Mouse (Mus musculus) intestine, embryonic 14.5 days (tissue): ENCODE measurements around the gene Camk2g. TPM values are rescaled to one million over a fixed set of nuclear protein-coding genes. Genes with fewer than 3 reads are reported as not detected.

Experiments used
- ATAC-seq: fragments of 200-750 bp; cut with Nextera tagmentation; replicated peaks from 2 replicates; pipeline ENCODE4 v1.8.0; 2017; ENCODE audit warnings: low read depth, moderate number of reproducible peaks, moderate TSS enrichment, moderate library complexity; ENCODE audit not compliant: low FRiP score, low TSS enrichment
- DNase-seq: peaks from one replicate; pipeline ENCODE4 v3.0.0-alpha.2; 2018; ENCODE audit warnings: low spot score
- H3K27ac ChIP-seq: fragments of 300-500 bp; sonication (generic); 2 replicates; pipeline ENCODE4 v1.5.1; 2014; ENCODE audit warnings: low read depth, mild to moderate bottlenecking, control low read depth
- H3K27me3 ChIP-seq: fragments of 300-500 bp; sonication (generic); replicated peaks from 2 replicates; pipeline ENCODE4 v1.6.1; 2014; ENCODE audit warnings: low read length, control low read depth; ENCODE audit not compliant: control insufficient read depth, insufficient read depth
- H3K36me3 ChIP-seq: fragments of 300-500 bp; sonication (generic); 2 replicates; pipeline ENCODE4 v1.6.1; 2014; ENCODE audit warnings: low read length, control low read depth; ENCODE audit not compliant: control insufficient read depth, insufficient read depth
- H3K4me1 ChIP-seq: fragments of 300-500 bp; sonication (generic); replicated peaks from 2 replicates; pipeline ENCODE4 v1.6.1; 2014; ENCODE audit warnings: low read length, control low read depth, mixed read lengths; ENCODE audit not compliant: control insufficient read depth, insufficient read depth
- H3K4me2 ChIP-seq: fragments of 300-500 bp; sonication (generic); 2 replicates; pipeline ENCODE4 v1.6.1; 2014; ENCODE audit warnings: low read length
- H3K4me3 ChIP-seq: fragments of 300-500 bp; sonication (generic); 2 replicates; pipeline ENCODE4 v1.5.1; 2014; ENCODE audit warnings: low read depth, low read length, control low read depth, mixed read lengths
- H3K9ac ChIP-seq: fragments of 300-500 bp; sonication (generic); 2 replicates; pipeline ENCODE4 v1.6.1; 2014; ENCODE audit warnings: mild to moderate bottlenecking, low read length
- H3K9me3 ChIP-seq: fragments of 300-500 bp; sonication (generic); 2 replicates; pipeline ENCODE4 v1.6.1; 2016; ENCODE audit warnings: low read length, control low read depth; ENCODE audit not compliant: control insufficient read depth
- WGBS: fragments of 180-500 bp; shearing (Covaris S2); extraction: QIAGEN DNeasy Blood & Tissue Kit; methylation state at CpG from one replicate; pipeline ENCODE4 v1.1.7; 2014; 5-methylcytosine and 5-hydroxymethylcytosine counted together
- polyA plus RNA-seq: library from polyadenylated mRNA; unstranded; fragments of >200 nt; fragmentation: Nextera tagmentation; extraction: Ambion mirVana; gene quantifications from 2 replicates; pipeline ENCODE4 v1.2.1, GENCODE M21; 2014

Gene Camk2g
- polyA plus RNA-seq, 1 experiment from 2014 or later = 47.6 TPM

- peaks cover 55% of the 10 kb centered on the region for H3K36me3 ChIP-seq
- ATAC-seq = no peak
- H3K27ac ChIP-seq = peak overlapping the region; percentile 94
- H3K9me3 ChIP-seq = no peaks in the 10 kb centered on the region
- no peak for DNase-seq
- H3K9ac ChIP-seq = no peak overlapping the region; the same call in 1 of the 2 replicates
- H3K4me1 ChIP-seq = peaks cover 20% of the 10 kb centered on the region
- peak overlapping the region; percentile 73; the same call in 1 of the 2 replicates for H3K4me3 ChIP-seq
- 64% methylated on average over 2 of the region's 2 CpGs for WGBS
- no peaks in the 10 kb centered on the region for H3K27me3 ChIP-seq
- peak overlapping the region; percentile 86 for H3K4me2 ChIP-seq
Observed at GRCm38 (mm10) chr14:20735052-20735451, 58.8 kb downstream of the Camk2g start.

- DNase-seq (peak; percentile 95), ATAC-seq (peak; percentile 98)
- peak within 1 kb of the TSS; percentile 73 for H3K4me3 ChIP-seq
- peaks cover 55% of the 10 kb centered on the region for H3K36me3 ChIP-seq
- peak within 1 kb of the TSS; percentile 94 for H3K27ac ChIP-seq
- H3K27me3 ChIP-seq = no peaks in the 10 kb centered on the region
- peak within 1 kb of the TSS; percentile 86 for H3K4me2 ChIP-seq
- H3K9ac ChIP-seq = peak within 1 kb of the TSS; percentile 90
- under 1% methylated on average over 76 of the region's 81 CpGs for WGBS
- H3K4me1 ChIP-seq = peaks cover 20% of the 10 kb centered on the region
- no peaks in the 10 kb centered on the region for H3K9me3 ChIP-seq
Observed at GRCm38 (mm10) chr14:20733952-20734774, 59.7 kb downstream of the Camk2g start, which contains the start of gene Ndst2. Gene Ndst2 (minus strand): TSS chr14:20734562.

- Histone ChIP-seq H3K27ac (peak overlapping the region; percentile 94; the same call in 1 of the 2 replicates), H3K4me3 (peak overlapping the region; percentile 73), H3K4me1 (peaks cover 20% of the 10 kb centered on the region), H3K4me2 (peak overlapping the region; percentile 86), H3K9me3 (no peaks in the 10 kb centered on the region), H3K36me3 (peaks cover 55% of the 10 kb centered on the region), H3K9ac (peak overlapping the region; percentile 90), H3K27me3 (no peaks in the 10 kb centered on the region)
- 45% methylated on average over 12 of the region's 12 CpGs for WGBS
- DNase-seq = peak; percentile 53
- ATAC-seq = no peak
Observed at GRCm38 (mm10) chr14:20733041-20733951, 60.6 kb downstream of the Camk2g start.

GRCm38 (mm10) chr14:20730853-20731602 lies 62.9 kb downstream of the Camk2g start:
- H3K4me1 ChIP-seq = peaks cover 20% of the 10 kb centered on the region
- no peak overlapping the region for H3K27ac ChIP-seq
- H3K4me3 ChIP-seq = no peak overlapping the region
- ATAC-seq (no peak), DNase-seq (no peak)
- 89% methylated on average over 9 of the region's 9 CpGs for WGBS
- peaks cover 65% of the 10 kb centered on the region for H3K36me3 ChIP-seq
- no peaks in the 10 kb centered on the region for H3K27me3 ChIP-seq
- H3K9me3 ChIP-seq = no peaks in the 10 kb centered on the region
- H3K9ac ChIP-seq = no peak overlapping the region
- no peak overlapping the region for H3K4me2 ChIP-seq

GRCm38 (mm10) chr14:20729871-20730270 lies 64.0 kb downstream of the Camk2g start:
- H3K36me3 ChIP-seq = peaks cover 70% of the 10 kb centered on the region
- H3K27me3 ChIP-seq = no peaks in the 10 kb centered on the region
- no peaks in the 10 kb centered on the region for H3K9me3 ChIP-seq
- H3K4me1 ChIP-seq = peaks cover 15% of the 10 kb centered on the region
- H3K27ac ChIP-seq = no peak overlapping the region
- H3K9ac ChIP-seq = no peak overlapping the region
- H3K4me2 ChIP-seq = no peak overlapping the region
- H3K4me3 ChIP-seq = no peak overlapping the region
- DNase-seq (no peak), ATAC-seq (no peak)
- WGBS = 94% methylated on average over 9 of the region's 9 CpGs

GRCm38 (mm10) chr14:20725660-20726339 lies 68.1 kb downstream of the Camk2g start:
- 0 out of 2 replicates have a peak overlapping the region, but pooled peaks have one; percentile 7 for H3K27ac ChIP-seq

GRCm38 (mm10) chr14:20724043-20724442 lies 69.8 kb downstream of the Camk2g start:
- H3K9ac ChIP-seq = no peak overlapping the region
- no peaks in the 10 kb centered on the region for H3K9me3 ChIP-seq
- no peak overlapping the region for H3K4me2 ChIP-seq
- H3K4me1 ChIP-seq = no peaks in the 10 kb centered on the region
- ATAC-seq = no peak; the same call in 1 of the 2 replicates
- DNase-seq = peak; percentile 78
- 20% methylated on average over 5 of the region's 5 CpGs for WGBS
- H3K27me3 ChIP-seq = no peaks in the 10 kb centered on the region
- no peak overlapping the region for H3K27ac ChIP-seq
- peaks cover 94% of the 10 kb centered on the region for H3K36me3 ChIP-seq
- H3K4me3 ChIP-seq = no peak overlapping the region

More at GRCm38 (mm10) chr14:20725660-20726339, 68.1 kb downstream of the Camk2g start:
- Histone ChIP-seq H3K4me1 (no peaks in the 10 kb centered on the region), H3K36me3 (peaks cover 96% of the 10 kb centered on the region), H3K4me3 (no peak overlapping the region), H3K9ac (no peak overlapping the region), H3K9me3 (no peaks in the 10 kb centered on the region), H3K27me3 (no peaks in the 10 kb centered on the region), H3K4me2 (no peak overlapping the region)
- DNase-seq = peak; percentile 58
- 49% methylated on average over 6 of the region's 6 CpGs for WGBS
- ATAC-seq = no peak
